In the genomic region with DNA sequence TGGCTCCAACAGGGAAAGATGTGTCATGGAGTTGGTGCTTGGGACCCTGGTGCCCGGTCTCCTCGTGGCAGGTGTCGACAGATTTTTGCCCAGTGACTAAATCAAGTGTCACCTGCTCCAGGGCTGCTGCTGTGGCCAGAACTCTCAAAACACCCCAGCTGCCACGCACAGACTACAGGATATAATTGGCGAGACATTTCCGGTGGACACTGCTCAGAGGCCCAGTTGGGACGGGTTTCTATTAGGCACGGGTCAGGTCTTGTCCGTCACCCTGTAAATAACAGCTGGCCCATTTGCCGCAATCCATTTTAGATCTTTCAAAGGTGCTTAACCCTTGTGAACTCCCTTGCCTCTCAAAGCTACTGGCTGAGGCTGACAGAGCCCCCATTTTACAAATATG, we compare ENCODE assay signal across 25 mouse cellular contexts. TPM values are rescaled to one million over a fixed set of nuclear protein-coding genes. Genes with fewer than 3 reads are reported as not detected.
DNase-seq lines count a peak whose midpoint lies in the region; ATAC-seq and TF ChIP-seq lines count a peak whose summit lies in the region.
"Had no signal": no experiment of that assay in that cellular context is flagged by ENCODE, and none has a peak within 500 bp of the region (broad histone marks: within the 10 kb centered on the region; RNA-seq: fewer than 3 reads in every experiment).

No protein-coding gene starts in this region.

- H3K27ac ChIP-seq in embryonic facial prominence, embryonic 14.5 days (replicated peaks; ENCODE audit: low read depth, low read length) = no peak overlapping the region
- H3K27ac ChIP-seq in embryonic facial prominence, embryonic 10.5 days (replicated peaks) = no peak overlapping the region
- H3K27ac ChIP-seq in kidney, postnatal 0 days = no peak overlapping the region
- H3K27ac ChIP-seq in kidney, embryonic 15.5 days = no peak overlapping the region
- H3K27ac ChIP-seq: embryonic facial prominence, embryonic 12.5 days; heart, adult 2 months; hindbrain, embryonic 14.5 days; left cerebral cortex, adult 2 months; liver, embryonic 13.5 days; midbrain, embryonic 15.5 days; neural tube, embryonic 15.5 days had no signal

- H3K36me3 ChIP-seq in embryonic facial prominence, embryonic 14.5 days (ENCODE audit: control insufficient read depth, insufficient read depth, low read length) = no peaks in the 10 kb centered on the region
- H3K36me3 ChIP-seq in embryonic facial prominence, embryonic 10.5 days (replicated peaks) = no peaks in the 10 kb centered on the region
- no peaks in the 10 kb centered on the region for H3K36me3 ChIP-seq in kidney, postnatal 0 days (ENCODE audit: insufficient read depth, low read length)
- H3K36me3 ChIP-seq in kidney, embryonic 15.5 days = no peaks in the 10 kb centered on the region
- H3K36me3 ChIP-seq: embryonic facial prominence, embryonic 12.5 days; G1E; liver, embryonic 13.5 days; midbrain, embryonic 15.5 days; neural tube, embryonic 15.5 days had no signal

- 44% methylated on average over 10 of the region's 10 CpGs for WGBS in embryonic facial prominence, embryonic 14.5 days
- WGBS in embryonic facial prominence, embryonic 10.5 days = 52% methylated on average over 10 of the region's 10 CpGs
- 27% methylated on average over 10 of the region's 10 CpGs for WGBS in kidney, postnatal 0 days
- 26% methylated on average over 10 of the region's 10 CpGs for WGBS in kidney, embryonic 15.5 days

- no peaks in the 10 kb centered on the region for H3K9me3 ChIP-seq in embryonic facial prominence, embryonic 14.5 days (ENCODE audit: control insufficient read depth, low read length)
- H3K9me3 ChIP-seq in embryonic facial prominence, embryonic 10.5 days = no peaks in the 10 kb centered on the region
- H3K9me3 ChIP-seq in kidney, postnatal 0 days (replicated peaks; ENCODE audit: low read length) = no peaks in the 10 kb centered on the region
- no peaks in the 10 kb centered on the region for H3K9me3 ChIP-seq in kidney, embryonic 15.5 days (replicated peaks)
- H3K9me3 ChIP-seq: embryonic facial prominence, embryonic 12.5 days; G1E; liver, embryonic 13.5 days; midbrain, embryonic 15.5 days; neural tube, embryonic 15.5 days had no signal

- no peaks in the 10 kb centered on the region for H3K4me1 ChIP-seq in embryonic facial prominence, embryonic 14.5 days (ENCODE audit: control insufficient read depth, insufficient read depth, low read length)
- H3K4me1 ChIP-seq in embryonic facial prominence, embryonic 10.5 days = peaks cover 34% of the 10 kb centered on the region
- H3K4me1 ChIP-seq in kidney, postnatal 0 days (replicated peaks; ENCODE audit: insufficient read depth, low read length) = no peaks in the 10 kb centered on the region
- peaks cover 12% of the 10 kb centered on the region for H3K4me1 ChIP-seq in kidney, embryonic 15.5 days
- H3K4me1 ChIP-seq: embryonic facial prominence, embryonic 12.5 days; liver, embryonic 13.5 days; midbrain, embryonic 15.5 days; neural tube, embryonic 15.5 days had no signal

- DNase-seq in embryonic facial prominence, embryonic 14.5 days (ENCODE audit: low spot score) = peak; percentile 60
- no peak for DNase-seq in embryonic facial prominence, embryonic 10.5 days (ENCODE audit: low spot score)
- DNase-seq in kidney, postnatal 0 days (ENCODE audit: low spot score) = peak; percentile 35
- DNase-seq in embryo, embryonic 10.5 days (ENCODE audit: low spot score) = peak; percentile 70
- DNase-seq in mesoderm, embryonic 11.5 days (ENCODE audit: low read depth, low spot score) = peak; percentile 65
- DNase-seq in thymus, postnatal 14 days = no peak
- no peak for DNase-seq in ovary, postnatal 10 days (ENCODE audit: low spot score)
- DNase-seq: adrenal gland, postnatal 36 days; cerebellum, adult 11-12 months; cerebellum, postnatal 25 days; gastrocnemius, postnatal 14 days; heart, adult 2 months; left cerebral cortex, postnatal 4 days; liver, embryonic 13.5 days; lung, postnatal 10 days; thymus, postnatal 25 days had no signal

- no peaks in the 10 kb centered on the region for H3K27me3 ChIP-seq in embryonic facial prominence, embryonic 14.5 days (replicated peaks; ENCODE audit: control insufficient read depth, insufficient read depth, low read length)
- H3K27me3 ChIP-seq in embryonic facial prominence, embryonic 10.5 days (replicated peaks; ENCODE audit: low read depth, poor library complexity, severe bottlenecking) = peaks cover 18% of the 10 kb centered on the region; the same call in 1 of the 2 replicates
- H3K27me3 ChIP-seq in kidney, postnatal 0 days (ENCODE audit: insufficient read depth, low read length) = no peaks in the 10 kb centered on the region
- H3K27me3 ChIP-seq in kidney, embryonic 15.5 days = no peaks in the 10 kb centered on the region
- H3K27me3 ChIP-seq: embryonic facial prominence, embryonic 12.5 days; liver, embryonic 13.5 days; midbrain, embryonic 15.5 days had no signal

- no peak for TF ChIP-seq CTCF in kidney, postnatal 0 days (IDR thresholded peaks at IDR 0.05; ENCODE audit: low read depth)

- no peak overlapping the region for H3K4me3 ChIP-seq in embryonic facial prominence, embryonic 14.5 days (ENCODE audit: low read depth, low read length)
- no peak overlapping the region for H3K4me3 ChIP-seq in embryonic facial prominence, embryonic 10.5 days
- H3K4me3 ChIP-seq in kidney, postnatal 0 days (replicated peaks; ENCODE audit: low read depth, low read length) = no peak overlapping the region
- no peak overlapping the region for H3K4me3 ChIP-seq in kidney, embryonic 15.5 days (replicated peaks)
- H3K4me3 ChIP-seq: embryonic facial prominence, embryonic 12.5 days; heart, adult 2 months; left cerebral cortex, adult 2 months; liver, embryonic 13.5 days; megakaryocyte, embryonic 14.5 days; midbrain, embryonic 15.5 days; neural tube, embryonic 15.5 days had no signal

- H3K4me2 ChIP-seq in embryonic facial prominence, embryonic 14.5 days (ENCODE audit: low read depth, low read length) = no peak overlapping the region
- no peak overlapping the region for H3K4me2 ChIP-seq in kidney, postnatal 0 days (ENCODE audit: low read length)
- H3K4me2 ChIP-seq in kidney, embryonic 15.5 days = no peak overlapping the region
- H3K4me2 ChIP-seq: embryonic facial prominence, embryonic 12.5 days; hindbrain, embryonic 14.5 days; liver, embryonic 13.5 days; midbrain, embryonic 15.5 days; neural tube, embryonic 15.5 days had no signal

- ATAC-seq in embryonic facial prominence, embryonic 14.5 days (ENCODE audit: low read depth) = peak; percentile 53; the same call in 1 of the 2 replicates
- ATAC-seq in kidney, postnatal 0 days (replicated peaks; ENCODE audit: low FRiP score, low read depth) = no peak
- no peak for ATAC-seq in kidney, embryonic 15.5 days (replicated peaks; ENCODE audit: low FRiP score)
- ATAC-seq: forebrain, embryonic 14.5 days; midbrain, embryonic 15.5 days had no signal

- no peak overlapping the region for H3K9ac ChIP-seq in embryonic facial prominence, embryonic 14.5 days (ENCODE audit: low read depth, low read length)
- no peak overlapping the region for H3K9ac ChIP-seq in kidney, postnatal 0 days (ENCODE audit: low read depth, low read length)
- no peak overlapping the region for H3K9ac ChIP-seq in kidney, embryonic 15.5 days
- H3K9ac ChIP-seq: embryonic facial prominence, embryonic 12.5 days; hindbrain, embryonic 14.5 days; liver, embryonic 13.5 days; midbrain, embryonic 15.5 days; neural tube, embryonic 15.5 days had no signal

RNA-seq across cellular contexts. Expression of gene Col13a1, which starts 35.4 kb away (rescaled TPM):
- 7.5 and 8.7 TPM in 2 replicates for polyA plus RNA-seq in embryonic facial prominence, embryonic 14.5 days (2014; fragmentation: Nextera tagmentation; extraction: Ambion mirVana)
- polyA plus RNA-seq in embryonic facial prominence, embryonic 10.5 days (2016; fragmentation: Nextera tagmentation; extraction: Ambion mirVana) = 6.0 and 6.1 TPM in 2 replicates
- polyA plus RNA-seq in kidney, postnatal 0 days (2015; fragmentation: Nextera tagmentation; extraction: Ambion mirVana) = 5.8 and 7.3 TPM in 2 replicates
- polyA plus RNA-seq in kidney, embryonic 15.5 days (2015; fragmentation: Nextera tagmentation; extraction: Ambion mirVana) = 6.0 and 6.8 TPM in 2 replicates
- polyA plus RNA-seq: G1E had no signal

Comparison
In these comparisons a context has a peak if more than half of its experiments do, and no peak if none do; other contexts are left out.
1. DNase-seq: peak in embryonic facial prominence, embryonic 14.5 days (single experiment), kidney, postnatal 0 days (single experiment), embryo, embryonic 10.5 days (single experiment) and mesoderm, embryonic 11.5 days (single experiment); none in embryonic facial prominence, embryonic 10.5 days (single experiment), thymus, postnatal 14 days (single experiment) and ovary, postnatal 10 days (single experiment).